Mouse (Mus musculus) forebrain, postnatal 0 days (tissue): ENCODE measurements at regions not wholly inside any gene's neighbourhood (a gene's known extent, or its start where the extent isn't known, plus 50 kb on each side); places are given as distances from the start of the nearest gene placed in this dataset.
"Not testable (repeated sequence)": the region's sequence is repeated elsewhere in the genome, so short reads cannot be mapped to it uniquely, and the experiment has no call there.

Experiments
- ATAC-seq: fragments of 200-750 bp; cut with Nextera tagmentation; 2 replicates; pipeline ENCODE4 v1.8.0; 2017; ENCODE audit warnings: mild to moderate bottlenecking, moderate library complexity
- DNase-seq: peaks from one replicate; pipeline ENCODE4 v3.0.0-alpha.2; 2015
- H3K27ac ChIP-seq: fragments of 300-500 bp; sonication (generic); 2 replicates; pipeline ENCODE4 v1.5.1; 2014; ENCODE audit warnings: low read depth, mild to moderate bottlenecking, antibody characterized with exemption, low read length, moderate library complexity, mixed read lengths
- H3K27me3 ChIP-seq: fragments of 300-500 bp; sonication (generic); 2 replicates; pipeline ENCODE4 v1.6.1; 2014; ENCODE audit warnings: mild to moderate bottlenecking, low read length, mixed read lengths; ENCODE audit not compliant: insufficient read depth
- H3K36me3 ChIP-seq: fragments of 300-500 bp; sonication (generic); 2 replicates; pipeline ENCODE4 v1.6.1; 2014; ENCODE audit warnings: mild to moderate bottlenecking, moderate library complexity; ENCODE audit not compliant: insufficient read depth
- H3K4me1 ChIP-seq: fragments of 300-500 bp; sonication (generic); 2 replicates; pipeline ENCODE4 v1.6.1; 2014; ENCODE audit warnings: antibody characterized with exemption; ENCODE audit not compliant: insufficient read depth
- H3K4me2 ChIP-seq: fragments of 300-500 bp; sonication (generic); 2 replicates; pipeline ENCODE4 v1.6.1; 2014; ENCODE audit warnings: low read depth, mild to moderate bottlenecking, moderate library complexity
- H3K4me3 ChIP-seq: fragments of 300-500 bp; sonication (generic); 2 replicates; pipeline ENCODE4 v1.5.1; 2014; ENCODE audit warnings: low read depth, low read length, mixed read lengths
- H3K9ac ChIP-seq: fragments of 300-500 bp; sonication (generic); 2 replicates; pipeline ENCODE4 v1.6.1; 2014; ENCODE audit warnings: mild to moderate bottlenecking
- H3K9me3 ChIP-seq: fragments of 300-500 bp; sonication (generic); 2 replicates; pipeline ENCODE4 v1.6.1; 2016; ENCODE audit warnings: low read length
- CTCF ChIP-seq: sonication (generic); IDR thresholded peaks from 2 replicates; pipeline ENCODE4 v1.5.1; 2016; ENCODE audit warnings: antibody characterized with exemption, control low read depth, low read depth
- WGBS: fragments of 180-500 bp; shearing (Covaris S2); extraction: QIAGEN DNeasy Blood & Tissue Kit; methylation state at CpG from one replicate; pipeline ENCODE4 v1.1.7; 2014; 5-methylcytosine and 5-hydroxymethylcytosine counted together

DNA sequence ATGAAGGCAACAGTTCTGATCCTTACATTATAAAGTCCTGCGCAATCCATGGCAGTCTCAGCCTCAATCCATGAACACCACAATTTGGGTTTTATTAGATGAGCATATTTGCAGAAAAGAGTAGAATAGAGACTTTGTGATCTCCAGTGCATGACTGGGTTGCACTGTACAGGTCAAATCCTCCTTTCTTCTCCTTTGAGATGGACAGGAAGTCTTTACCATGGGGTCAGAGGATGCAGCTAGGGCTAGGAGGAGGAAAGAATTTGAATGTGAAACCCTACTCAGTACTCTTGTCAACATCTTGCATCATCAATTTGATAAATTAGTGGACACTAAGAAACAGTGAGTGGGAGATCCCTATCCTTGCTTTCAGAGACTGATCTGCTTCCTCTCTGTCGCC is 965.3 kb upstream of the Robo1 start:
- Histone ChIP-seq H3K27me3 (no peaks in the 10 kb centered on the region), H3K36me3 (no peaks in the 10 kb centered on the region)
- no peak for ATAC-seq

GRCm38 (mm10) chr16:71344589-71344988 is 963.5 kb upstream of the Robo1 start:
- no peaks in the 10 kb centered on the region for H3K4me1 ChIP-seq
- H3K36me3 ChIP-seq, result no peaks in the 10 kb centered on the region
- no peak overlapping the region for H3K9ac ChIP-seq
- no peak overlapping the region for H3K27ac ChIP-seq
- no peak for DNase-seq
- no peak overlapping the region for H3K4me3 ChIP-seq
- no peaks in the 10 kb centered on the region for H3K9me3 ChIP-seq
- no peaks in the 10 kb centered on the region for H3K27me3 ChIP-seq
- TF ChIP-seq CTCF, result no peak
- no peak for ATAC-seq
- no peak overlapping the region for H3K4me2 ChIP-seq
- 65% methylated on average over 2 of the region's 2 CpGs for WGBS

More for the DNA sequence above, 965.3 kb upstream of the Robo1 start:
- 92% methylated on average over 2 of the region's 2 CpGs for WGBS
- Histone ChIP-seq H3K9me3 (no peaks in the 10 kb centered on the region), H3K27ac (no peak overlapping the region), H3K4me3 (no peak overlapping the region), H3K4me1 (no peaks in the 10 kb centered on the region), H3K4me2 (no peak overlapping the region), H3K9ac (no peak overlapping the region)
- no peak for DNase-seq
- no peak for TF ChIP-seq CTCF

- H3K9ac ChIP-seq, result no peak overlapping the region
- peak; percentile 47; the same call in 1 of the 2 replicates for ATAC-seq
- peak overlapping the region; percentile 15; the same call in 1 of the 2 replicates for H3K27ac ChIP-seq
- WGBS, result 3% methylated on average over 5 of the region's 5 CpGs
- H3K36me3 ChIP-seq, result no peaks in the 10 kb centered on the region
- no peaks in the 10 kb centered on the region for H3K9me3 ChIP-seq
- H3K27me3 ChIP-seq, result no peaks in the 10 kb centered on the region
- H3K4me1 ChIP-seq, result no peaks in the 10 kb centered on the region
- H3K4me3 ChIP-seq, result no peak overlapping the region
- peak; percentile 52 for DNase-seq
- H3K4me2 ChIP-seq, result peak overlapping the region; percentile 2; the same call in 1 of the 2 replicates
- no peak for TF ChIP-seq CTCF
These were observed 916.2 kb upstream of the Robo1 start for GRCm38 (mm10) chr16:71391872-71392271.

- ATAC-seq, H3K27ac ChIP-seq, H3K36me3 ChIP-seq, H3K4me3 ChIP-seq, H3K9ac ChIP-seq, DNase-seq, H3K4me1 ChIP-seq, H3K27me3 ChIP-seq, H3K4me2 ChIP-seq, H3K9me3 ChIP-seq: not testable (repeated sequence)
- WGBS, result 85% methylated on average over 3 of the region's 3 CpGs
These were observed 873.3 kb upstream of the Robo1 start for GRCm38 (mm10) chr16:71434791-71435190.
